Mouse (Mus musculus): ENCODE measurements at regions not wholly inside any gene's neighbourhood (a gene's known extent, or its start where the extent isn't known, plus 50 kb on each side); places are given as distances from the start of the nearest gene placed in this dataset.

DNA sequence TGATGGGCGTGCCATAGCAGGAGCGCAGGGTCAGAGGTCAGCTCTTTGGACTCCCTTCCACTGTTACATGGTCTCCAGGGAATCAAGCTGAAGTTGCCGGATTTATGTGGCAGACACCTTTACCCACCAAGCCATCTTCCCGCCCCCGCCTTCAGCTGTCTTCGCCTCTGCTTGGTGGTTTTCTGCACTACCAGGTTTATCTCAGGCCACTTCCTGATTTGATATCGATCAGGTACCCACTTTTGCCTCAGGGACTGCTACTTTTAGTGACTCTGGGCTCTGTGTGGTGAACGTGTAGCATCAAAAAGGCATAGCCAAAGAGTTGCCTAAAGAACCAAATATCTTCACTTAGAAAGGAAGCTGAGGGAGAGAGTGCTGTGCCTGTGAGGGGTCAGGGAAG is 75.5 kb upstream of the Mrps10 start:
- Histone ChIP-seq H3K27me3 (ENCODE audit: control insufficient read depth, insufficient read depth, low read length) (no peaks in the 10 kb centered on the region), H3K27ac (replicated peaks; ENCODE audit: insufficient read depth, low read depth, low read length) (no peak overlapping the region), H3K9ac (ENCODE audit: low read depth, low read length) (no peak overlapping the region), H3K4me3 (ENCODE audit: insufficient read depth, low read depth, low read length) (no peak overlapping the region), H3K36me3 (ENCODE audit: control insufficient read depth, insufficient read depth, low read length) (no peaks in the 10 kb centered on the region), H3K79me2 (ENCODE audit: control insufficient read depth, insufficient read depth, low read length) (no peaks in the 10 kb centered on the region), H3K4me1 (ENCODE audit: control insufficient read depth, insufficient read depth, low read length) (peaks cover 7% of the 10 kb centered on the region; the same call in 1 of the 2 replicates)
- TF ChIP-seq POLR2A (IDR thresholded peaks at IDR 0.05; ENCODE audit: extremely low read depth, insufficient read depth, low read length) (no peak), CTCF (IDR thresholded peaks at IDR 0.05; ENCODE audit: low read depth, low read length) (no peak)
- 93% methylated on average over 8 of the region's 8 CpGs for WGBS
- DNase-seq (ENCODE audit: extremely low read depth, low read depth, low spot score) = no peak

DNA sequence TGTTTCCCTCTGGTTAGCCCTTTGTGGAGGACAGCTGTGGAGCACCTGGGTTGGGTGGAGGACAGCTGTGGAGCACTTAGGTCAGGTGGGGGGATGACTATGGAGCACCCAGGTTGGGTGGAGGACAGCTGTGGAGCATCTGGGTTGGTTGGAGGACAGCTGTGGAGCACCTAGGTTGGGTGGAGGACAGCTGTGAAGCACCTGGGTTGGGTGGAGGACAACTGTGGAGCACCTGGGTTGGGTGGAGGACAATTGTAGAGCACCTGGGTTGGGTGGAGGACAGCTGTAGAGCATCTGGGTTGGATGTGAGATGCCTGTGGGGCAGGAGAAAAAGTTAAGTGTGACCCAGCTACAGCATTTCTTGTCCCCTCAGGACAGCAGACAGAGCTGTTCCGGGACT is 77.1 kb upstream of the Mrps10 start:
- peaks cover 7% of the 10 kb centered on the region; the same call in 1 of the 2 replicates for H3K4me1 ChIP-seq (ENCODE audit: control insufficient read depth, insufficient read depth, low read length)
- H3K79me2 ChIP-seq (ENCODE audit: control insufficient read depth, insufficient read depth, low read length) = no peaks in the 10 kb centered on the region
- H3K27ac ChIP-seq (replicated peaks; ENCODE audit: insufficient read depth, low read depth, low read length) = no peak overlapping the region
- H3K27me3 ChIP-seq (ENCODE audit: control insufficient read depth, insufficient read depth, low read length) = no peaks in the 10 kb centered on the region
- WGBS = 96% methylated on average over 1 of the region's 1 CpGs
- no peak overlapping the region for H3K4me3 ChIP-seq (ENCODE audit: insufficient read depth, low read depth, low read length)
- no peaks in the 10 kb centered on the region for H3K36me3 ChIP-seq (ENCODE audit: control insufficient read depth, insufficient read depth, low read length)
- no peak overlapping the region for H3K9ac ChIP-seq (ENCODE audit: low read depth, low read length)
- no peak for DNase-seq (ENCODE audit: extremely low read depth, low read depth, low spot score)
- TF ChIP-seq POLR2A (IDR thresholded peaks at IDR 0.05; ENCODE audit: extremely low read depth, insufficient read depth, low read length) = no peak
- TF ChIP-seq CTCF (IDR thresholded peaks at IDR 0.05; ENCODE audit: low read depth, low read length) = no peak

GRCm38 (mm10) chr17:47285616-47286015 is 83.1 kb upstream of the Mrps10 start:
- H3K9ac ChIP-seq (ENCODE audit: low read depth, low read length) = no peak overlapping the region
- H3K4me1 ChIP-seq (ENCODE audit: control insufficient read depth, insufficient read depth, low read length) = no peaks in the 10 kb centered on the region
- H3K36me3 ChIP-seq (ENCODE audit: control insufficient read depth, insufficient read depth, low read length) = no peaks in the 10 kb centered on the region
- no peaks in the 10 kb centered on the region for H3K27me3 ChIP-seq (ENCODE audit: control insufficient read depth, insufficient read depth, low read length)
- H3K79me2 ChIP-seq (ENCODE audit: control insufficient read depth, insufficient read depth, low read length) = no peaks in the 10 kb centered on the region
- TF ChIP-seq CTCF (IDR thresholded peaks at IDR 0.05; ENCODE audit: low read depth, low read length) (no peak), POLR2A (IDR thresholded peaks at IDR 0.05; ENCODE audit: extremely low read depth, insufficient read depth, low read length) (no peak)
- H3K27ac ChIP-seq (replicated peaks; ENCODE audit: insufficient read depth, low read depth, low read length) = no peak overlapping the region
- WGBS = 93% methylated on average over 10 of the region's 10 CpGs
- no peak for DNase-seq (ENCODE audit: extremely low read depth, low read depth, low spot score)
- H3K4me3 ChIP-seq (ENCODE audit: insufficient read depth, low read depth, low read length) = no peak overlapping the region

GRCm38 (mm10) chr17:47284236-47284635 is 84.5 kb upstream of the Mrps10 start:
- TF ChIP-seq CTCF (IDR thresholded peaks at IDR 0.05; ENCODE audit: low read depth, low read length) = no peak
- no peak for TF ChIP-seq POLR2A (IDR thresholded peaks at IDR 0.05; ENCODE audit: extremely low read depth, insufficient read depth, low read length)
- no peaks in the 10 kb centered on the region for H3K27me3 ChIP-seq (ENCODE audit: control insufficient read depth, insufficient read depth, low read length)
- no peak overlapping the region for H3K9ac ChIP-seq (ENCODE audit: low read depth, low read length)
- H3K4me1 ChIP-seq (ENCODE audit: control insufficient read depth, insufficient read depth, low read length) = no peaks in the 10 kb centered on the region
- 75% methylated on average over 11 of the region's 11 CpGs for WGBS
- H3K27ac ChIP-seq (replicated peaks; ENCODE audit: insufficient read depth, low read depth, low read length) = no peak overlapping the region
- H3K79me2 ChIP-seq (ENCODE audit: control insufficient read depth, insufficient read depth, low read length) = no peaks in the 10 kb centered on the region
- DNase-seq (ENCODE audit: extremely low read depth, low read depth, low spot score) = no peak
- no peak overlapping the region for H3K4me3 ChIP-seq (ENCODE audit: insufficient read depth, low read depth, low read length)
- no peaks in the 10 kb centered on the region for H3K36me3 ChIP-seq (ENCODE audit: control insufficient read depth, insufficient read depth, low read length)

DNA sequence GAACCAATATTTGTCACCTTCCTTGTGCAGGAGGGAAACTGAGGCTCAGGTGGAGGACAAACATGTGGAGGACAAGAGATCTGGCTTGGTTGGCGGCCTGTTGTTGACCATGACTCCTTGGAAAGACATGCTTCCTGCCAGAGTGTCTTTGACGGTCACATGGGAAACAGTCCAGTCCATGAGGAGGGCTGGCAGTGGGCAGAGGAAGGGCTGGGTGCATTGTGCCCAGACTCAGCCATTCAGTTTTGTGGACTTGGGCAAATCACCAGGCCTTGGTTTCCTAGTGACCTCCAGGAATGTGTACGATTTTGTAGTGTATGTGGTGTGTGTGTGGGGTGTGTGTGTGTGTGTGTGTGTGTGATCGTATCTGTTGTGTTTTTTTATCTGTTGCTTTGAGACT is 85.5 kb upstream of the Mrps10 start:
- 86% methylated on average over 4 of the region's 4 CpGs for WGBS
- no peak for DNase-seq (ENCODE audit: extremely low read depth, low read depth, low spot score)
- H3K27ac ChIP-seq (replicated peaks; ENCODE audit: insufficient read depth, low read depth, low read length) = no peak overlapping the region

GRCm38 (mm10) chr17:47282476-47282875 is 86.2 kb upstream of the Mrps10 start:
- H3K4me1 ChIP-seq (ENCODE audit: control insufficient read depth, insufficient read depth, low read length) = no peaks in the 10 kb centered on the region
- 79% methylated on average over 3 of the region's 3 CpGs for WGBS
- TF ChIP-seq CTCF (IDR thresholded peaks at IDR 0.05; ENCODE audit: low read depth, low read length) (no peak), POLR2A (IDR thresholded peaks at IDR 0.05; ENCODE audit: extremely low read depth, insufficient read depth, low read length) (no peak)
- H3K4me3 ChIP-seq (ENCODE audit: insufficient read depth, low read depth, low read length) = no peak overlapping the region
- H3K79me2 ChIP-seq (ENCODE audit: control insufficient read depth, insufficient read depth, low read length) = no peaks in the 10 kb centered on the region
- H3K36me3 ChIP-seq (ENCODE audit: control insufficient read depth, insufficient read depth, low read length) = no peaks in the 10 kb centered on the region
- H3K27ac ChIP-seq (replicated peaks; ENCODE audit: insufficient read depth, low read depth, low read length) = no peak overlapping the region
- no peaks in the 10 kb centered on the region for H3K27me3 ChIP-seq (ENCODE audit: control insufficient read depth, insufficient read depth, low read length)
- H3K9ac ChIP-seq (ENCODE audit: low read depth, low read length) = no peak overlapping the region
- no peak for DNase-seq (ENCODE audit: extremely low read depth, low read depth, low spot score)

More for the DNA sequence above, 85.5 kb upstream of the Mrps10 start:
- Histone ChIP-seq H3K36me3 (ENCODE audit: control insufficient read depth, insufficient read depth, low read length) (no peaks in the 10 kb centered on the region), H3K9ac (ENCODE audit: low read depth, low read length) (no peak overlapping the region), H3K27me3 (ENCODE audit: control insufficient read depth, insufficient read depth, low read length) (no peaks in the 10 kb centered on the region), H3K79me2 (ENCODE audit: control insufficient read depth, insufficient read depth, low read length) (no peaks in the 10 kb centered on the region), H3K4me3 (ENCODE audit: insufficient read depth, low read depth, low read length) (no peak overlapping the region), H3K4me1 (ENCODE audit: control insufficient read depth, insufficient read depth, low read length) (no peaks in the 10 kb centered on the region)
- TF ChIP-seq POLR2A (IDR thresholded peaks at IDR 0.05; ENCODE audit: extremely low read depth, insufficient read depth, low read length) (no peak), CTCF (IDR thresholded peaks at IDR 0.05; ENCODE audit: low read depth, low read length) (no peak)

Measured in liver, adult 2 months (tissue).